Mouse (Mus musculus): Measurements from ENCODE around the gene Ccdc9b.

- TF ChIP-seq POLR2A (IDR thresholded peaks at IDR 0.05; ENCODE audit: extremely low read depth, insufficient read depth, low read length) (no peak), CTCF (IDR thresholded peaks at IDR 0.05; ENCODE audit: extremely low read depth, insufficient read depth, low read length) (no peak)
These were observed 31.2 kb upstream of the Ccdc9b start for GRCm38 (mm10) chr2:118793636-118794035.

All from cortical plate, adult 2 months (tissue).